Mouse (Mus musculus) embryonic fibroblast, embryonic 13.5 days (primary cell): ENCODE measurements around the gene Wfdc12.

ENCODE experiments used
- CTCF ChIP-seq: IDR thresholded peaks from 2 replicates; pipeline ENCODE4 v1.5.1; 2011; ENCODE audit warnings: mild to moderate bottlenecking, control low read depth, low read length, moderate library complexity, borderline replicate concordance; ENCODE audit not compliant: insufficient read depth
- POLR2A ChIP-seq: IDR thresholded peaks from 2 replicates; pipeline ENCODE4 v1.6.1; 2011; ENCODE audit warnings: low read depth, mild to moderate bottlenecking, control low read depth, low read length, moderate library complexity

GRCm38 (mm10) chr2:164188722-164189121, 1.7 kb downstream of the Wfdc12 start:
- TF ChIP-seq CTCF (peak; percentile 63; the same call in 1 of the 2 replicates), POLR2A (no peak)
